Mouse (Mus musculus) cortical plate, adult 2 months (tissue): Measurements from ENCODE around the gene Slc39a11.

Source experiments
- CTCF ChIP-seq: fragments of 200-500 bp; IDR thresholded peaks from 2 replicates; pipeline ENCODE4 v1.5.1; 2011; ENCODE audit warnings: mild to moderate bottlenecking, control low read depth, low read length; ENCODE audit not compliant: insufficient read depth; ENCODE audit errors: extremely low read depth
- POLR2A ChIP-seq: fragments of 200-500 bp; IDR thresholded peaks from 2 replicates; pipeline ENCODE4 v1.6.1; 2011; ENCODE audit warnings: mild to moderate bottlenecking, low read length, control low read depth; ENCODE audit not compliant: insufficient read depth; ENCODE audit errors: extremely low read depth

DNA sequence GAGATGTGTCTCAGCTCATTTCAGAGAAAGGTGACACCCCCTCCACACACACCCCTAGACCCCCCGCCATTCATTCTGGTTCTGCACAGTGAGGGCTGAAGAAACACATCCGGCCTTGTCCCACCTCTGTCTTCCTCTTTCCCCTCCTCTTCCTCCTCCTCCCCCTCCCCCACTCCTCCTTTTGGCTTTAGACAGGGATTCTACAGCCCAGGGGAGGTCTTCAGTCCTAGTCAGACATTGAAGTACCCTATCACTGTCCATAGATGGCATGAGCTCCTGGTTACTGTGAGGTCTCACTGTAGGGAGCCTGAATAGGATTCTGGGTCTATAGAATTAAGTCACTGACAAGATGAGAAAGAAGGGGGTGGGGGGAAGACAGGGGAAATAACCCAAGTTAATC, 28.9 kb downstream of the Slc39a11 start:
- TF ChIP-seq POLR2A, result no peak
- TF ChIP-seq CTCF, result no peak
